Mouse (Mus musculus) gastrocnemius, adult 2 months (tissue): Measurements from ENCODE around the gene Alas2. TPM values are rescaled to one million over a fixed set of nuclear protein-coding genes. Genes with fewer than 3 reads are reported as not detected.
A peak's percentile ranks its signal among the peaks of the same experiment; 100 is the strongest.

Source experiments
- DNase-seq: peaks from one replicate; pipeline ENCODE4 v3.0.0; 2022
- H3K27ac ChIP-seq: fragments of 200-600 bp; 2 replicates; pipeline ENCODE4 v1.8.1; 2022; ENCODE audit warnings: mild to moderate bottlenecking
- H3K4me3 ChIP-seq: fragments of 200-600 bp; 2 replicates; pipeline ENCODE4 v1.8.1; 2022; ENCODE audit warnings: mild to moderate bottlenecking, moderate library complexity
- CTCF ChIP-seq: fragments of 200-600 bp; IDR thresholded peaks from 2 replicates; pipeline ENCODE4 v1.8.1; 2022; ENCODE audit warnings: antibody characterized with exemption, mild to moderate bottlenecking, moderate library complexity
- intact Hi-C: fragments of 180-260 bp; cut with DNase I; formaldehyde crosslinking; loops from one replicate; pipeline ENCODE4 v1.15.1; 2025
- long read RNA-seq, 2 experiments: library from polyadenylated mRNA; stranded (forward); transcript quantifications; one replicate each; pipeline ENCODE4 v2.0.0; 2021
- total RNA-seq, 2 experiments: library from RNA; stranded (reverse); gene quantifications; 2 replicates each; pipeline ENCODE4 v1.2.3; 2021

Alas2 gene
- total RNA-seq: 1 to 10 TPM; 2.4 to 3.2 TPM
- long read RNA-seq, experiment 1: 0 reads
- long read RNA-seq, experiment 2, partial matches to known transcripts: 0 of 3 reads
- long read RNA-seq, experiment 2, other reads (novel, unspliced or antisense): 0 of 3 reads

DNA sequence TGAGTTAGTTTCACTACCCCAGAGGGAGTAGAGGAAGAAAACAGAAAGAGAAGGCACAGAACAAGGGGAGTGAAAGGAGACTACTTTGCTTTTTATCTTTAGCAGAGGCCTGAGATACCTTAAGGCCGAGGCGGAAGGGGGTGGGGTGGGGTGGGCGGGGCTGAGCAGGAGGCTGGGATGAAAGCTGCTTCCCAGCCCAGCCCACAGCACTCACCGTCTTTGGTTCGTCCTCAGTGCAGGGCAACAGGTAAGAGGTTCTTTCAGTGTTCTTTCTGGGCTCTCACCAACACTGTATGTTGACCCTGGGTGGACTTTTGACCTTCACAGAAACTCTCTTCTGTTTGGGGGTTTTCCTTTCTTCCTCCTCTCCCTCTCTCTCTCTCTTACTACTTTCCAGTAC lies at the start of gene Alas2:
Alas2 (plus strand) TSS at position 137 of the 400 bp plus-strand sequence.
- intact Hi-C loops: no loop called here
- Histone ChIP-seq H3K4me3 (no peak within 1 kb of the TSS), H3K27ac (no peak within 1 kb of the TSS)
- no peak for TF ChIP-seq CTCF
- DNase-seq: no peak

GRCm38 (mm10) chrX:150508696-150509095 lies 38.5 kb upstream of the Alas2 start:
- no peak for TF ChIP-seq CTCF
- H3K27ac ChIP-seq: no peak overlapping the region
- no peak for DNase-seq
- intact Hi-C loops: no loop called here
- no peak overlapping the region for H3K4me3 ChIP-seq

DNA sequence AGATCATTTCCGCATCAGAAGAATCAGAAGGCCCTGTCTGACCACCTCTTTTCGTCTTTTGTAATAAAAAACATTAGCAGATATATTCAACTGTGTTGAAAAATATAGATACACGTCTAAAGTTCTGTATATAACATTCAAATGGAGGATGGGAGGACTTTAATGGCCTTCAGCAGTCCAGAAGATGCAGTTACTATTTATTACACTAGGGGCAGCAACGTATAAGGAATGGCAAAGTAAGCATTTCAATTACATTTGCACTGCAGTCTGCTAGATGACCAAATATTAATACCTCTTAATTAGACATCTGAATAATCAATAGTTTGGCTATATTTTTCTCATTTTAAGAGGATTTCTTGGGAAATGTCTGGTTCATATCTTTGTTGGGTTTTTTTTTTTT lies 36.5 kb upstream of the Alas2 start:
- intact Hi-C loops: loop anchor here (5.0 to 10.0 kb wide), 2 partner anchors 154 to 607 kb away; no protein-coding TSS in a partner anchor
- H3K27ac ChIP-seq: no peak overlapping the region
- peak; percentile 81 for TF ChIP-seq CTCF
- DNase-seq: no peak
- H3K4me3 ChIP-seq: no peak overlapping the region

DNA sequence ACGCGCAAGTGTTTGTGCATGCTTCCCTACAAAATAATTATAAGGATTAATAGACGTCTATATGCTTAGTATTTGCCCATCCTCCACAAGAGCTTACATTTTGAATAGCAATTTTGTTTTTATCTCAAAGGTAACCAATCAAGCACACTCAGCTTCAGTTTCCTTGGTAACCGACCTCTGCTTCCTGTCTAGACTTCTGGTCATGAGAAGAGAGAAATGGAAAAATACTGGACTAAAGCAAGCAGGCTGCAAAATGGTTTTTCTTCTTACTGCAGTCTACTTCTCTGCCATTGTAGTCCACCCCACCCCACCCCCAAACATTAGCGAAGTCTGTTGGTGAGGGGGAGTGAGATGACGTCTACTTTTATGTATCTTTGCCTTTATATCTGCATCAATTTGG lies 35.9 kb upstream of the Alas2 start:
- intact Hi-C loops: loop anchor here (5.0 to 10.0 kb wide), 2 partner anchors 154 to 606 kb away; no protein-coding TSS in a partner anchor
- Histone ChIP-seq H3K27ac (no peak overlapping the region), H3K4me3 (no peak overlapping the region)
- DNase-seq: no peak
- no peak for TF ChIP-seq CTCF

- no peak overlapping the region for H3K4me3 ChIP-seq
- H3K27ac ChIP-seq: no peak overlapping the region
- DNase-seq: no peak
- intact Hi-C loops: loop anchor here (5.0 to 10.0 kb wide), 2 partner anchors 151 to 603 kb away; no protein-coding TSS in a partner anchor
- TF ChIP-seq CTCF: no peak
Observed at GRCm38 (mm10) chrX:150514127-150514526, 33.0 kb upstream of the Alas2 start.

DNA sequence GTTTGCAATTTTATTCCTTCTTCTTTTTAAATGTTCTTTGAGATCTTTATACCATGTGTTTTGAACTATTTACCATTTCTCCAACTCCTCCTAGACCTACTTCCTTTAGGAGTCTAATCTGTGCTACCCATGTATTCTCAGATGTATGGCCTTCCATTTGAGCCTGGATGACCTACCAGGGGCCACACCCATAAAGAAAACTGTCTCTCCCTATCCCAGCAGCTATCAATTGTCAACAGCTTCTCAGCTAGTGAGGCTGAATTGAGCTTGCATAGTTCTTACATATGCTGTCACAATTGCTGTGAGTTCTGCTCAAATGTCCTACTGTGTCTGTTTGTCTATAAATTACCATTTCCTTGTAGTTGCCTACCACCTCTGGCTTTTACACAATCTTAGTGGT lies 31.2 kb upstream of the Alas2 start:
- DNase-seq: no peak
- intact Hi-C loops: loop anchor here (10.0 kb wide), 1 partner anchor 149 kb away; no protein-coding TSS in a partner anchor
- Histone ChIP-seq H3K27ac (no peak overlapping the region), H3K4me3 (no peak overlapping the region)
- TF ChIP-seq CTCF: no peak

DNA sequence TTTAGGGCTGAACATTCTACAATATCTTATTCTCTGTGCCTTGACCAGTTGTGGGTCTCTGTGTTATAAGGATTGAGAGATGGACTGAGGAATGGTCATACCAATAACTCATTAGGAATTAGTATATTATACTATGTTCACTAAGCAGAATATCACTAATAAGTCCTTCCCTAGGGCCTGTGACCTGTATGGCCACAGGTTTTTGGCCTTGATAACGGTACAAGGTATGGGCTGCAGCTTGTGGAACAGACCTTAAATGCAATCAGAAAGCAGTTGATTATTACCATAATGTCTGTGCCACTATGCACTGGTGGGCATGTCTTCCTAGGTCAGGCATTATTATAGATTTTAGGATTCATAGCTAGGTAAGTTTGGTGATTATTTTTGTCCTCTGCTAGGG lies 30.7 kb upstream of the Alas2 start:
- no peak for DNase-seq
- H3K4me3 ChIP-seq: no peak overlapping the region
- TF ChIP-seq CTCF: no peak
- intact Hi-C loops: loop anchor here (10.0 kb wide), 1 partner anchor 148 kb away; no protein-coding TSS in a partner anchor
- no peak overlapping the region for H3K27ac ChIP-seq

DNA sequence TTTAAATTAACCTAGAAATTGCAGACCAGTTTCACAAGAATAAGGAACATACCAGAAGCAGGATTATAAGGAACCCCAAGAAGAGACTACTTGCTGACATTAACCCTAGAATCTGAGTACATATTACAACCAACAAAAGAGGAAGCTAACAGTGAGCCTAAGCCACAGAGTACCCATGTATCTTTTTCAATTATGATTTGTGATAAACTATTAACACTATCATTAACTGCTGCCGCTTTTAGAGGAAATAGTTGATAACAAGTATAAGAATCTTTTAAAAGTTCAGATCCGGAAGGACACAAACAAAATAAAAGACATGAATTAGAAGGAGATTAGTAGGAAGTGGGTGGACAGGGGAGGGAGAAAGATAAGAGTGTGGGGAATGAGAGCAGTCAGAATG lies 7.1 kb upstream of the Alas2 start:
- TF ChIP-seq CTCF: no peak
- Histone ChIP-seq H3K27ac (no peak overlapping the region), H3K4me3 (no peak overlapping the region)
- intact Hi-C loops: no loop called here
- no peak for DNase-seq

DNA sequence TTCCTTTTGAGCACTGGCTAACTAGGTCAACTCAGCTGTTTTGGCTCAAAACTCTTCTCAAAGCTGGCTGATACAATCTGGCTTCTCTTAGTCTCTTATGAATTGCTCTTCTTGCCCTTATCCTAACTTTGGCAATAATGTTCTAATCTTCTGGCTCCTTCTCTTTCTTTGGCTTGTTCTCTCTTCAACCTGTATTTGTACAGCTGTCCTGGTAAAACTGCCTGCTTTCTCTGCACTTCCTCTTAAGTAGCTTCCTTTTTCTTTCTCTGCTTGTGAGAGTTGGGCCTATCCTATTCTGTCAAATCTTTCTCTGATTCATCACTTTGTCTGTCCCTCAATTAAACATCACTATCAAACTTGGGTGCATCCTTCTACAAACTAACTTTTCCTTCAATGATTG lies 5.5 kb upstream of the Alas2 start:
- DNase-seq: no peak
- Histone ChIP-seq H3K4me3 (no peak overlapping the region), H3K27ac (no peak overlapping the region)
- TF ChIP-seq CTCF: no peak
- intact Hi-C loops: no loop called here

- H3K27ac ChIP-seq: no peak overlapping the region
- no peak for DNase-seq
- H3K4me3 ChIP-seq: no peak overlapping the region
- intact Hi-C loops: no loop called here
- no peak for TF ChIP-seq CTCF
Observed at GRCm38 (mm10) chrX:150549639-150550038, 2.5 kb downstream of the Alas2 start.

DNA sequence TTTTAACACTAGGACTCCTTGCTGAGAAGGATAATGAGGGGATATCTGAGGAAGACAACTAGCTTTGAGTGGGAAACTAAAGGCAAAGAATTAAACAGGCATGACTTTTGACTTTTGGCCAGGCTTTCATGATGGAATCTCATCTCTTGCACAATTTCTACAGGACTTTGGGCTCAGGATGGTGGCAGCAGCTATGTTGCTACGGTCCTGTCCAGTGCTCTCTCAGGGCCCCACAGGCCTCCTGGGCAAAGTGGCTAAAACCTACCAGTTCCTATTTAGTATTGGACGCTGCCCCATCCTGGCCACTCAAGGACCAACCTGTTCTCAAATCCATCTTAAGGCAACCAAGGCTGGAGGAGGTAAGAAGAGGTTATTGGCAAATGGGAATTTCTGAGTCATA lies 4.8 kb downstream of the Alas2 start:
- DNase-seq: no peak
- Histone ChIP-seq H3K27ac (no peak overlapping the region), H3K4me3 (no peak overlapping the region)
- TF ChIP-seq CTCF: no peak
- intact Hi-C loops: no loop called here

GRCm38 (mm10) chrX:150554032-150554431 lies 6.9 kb downstream of the Alas2 start:
- TF ChIP-seq CTCF: no peak
- H3K4me3 ChIP-seq: no peak overlapping the region
- no peak for DNase-seq
- no peak overlapping the region for H3K27ac ChIP-seq
- intact Hi-C loops: no loop called here

DNA sequence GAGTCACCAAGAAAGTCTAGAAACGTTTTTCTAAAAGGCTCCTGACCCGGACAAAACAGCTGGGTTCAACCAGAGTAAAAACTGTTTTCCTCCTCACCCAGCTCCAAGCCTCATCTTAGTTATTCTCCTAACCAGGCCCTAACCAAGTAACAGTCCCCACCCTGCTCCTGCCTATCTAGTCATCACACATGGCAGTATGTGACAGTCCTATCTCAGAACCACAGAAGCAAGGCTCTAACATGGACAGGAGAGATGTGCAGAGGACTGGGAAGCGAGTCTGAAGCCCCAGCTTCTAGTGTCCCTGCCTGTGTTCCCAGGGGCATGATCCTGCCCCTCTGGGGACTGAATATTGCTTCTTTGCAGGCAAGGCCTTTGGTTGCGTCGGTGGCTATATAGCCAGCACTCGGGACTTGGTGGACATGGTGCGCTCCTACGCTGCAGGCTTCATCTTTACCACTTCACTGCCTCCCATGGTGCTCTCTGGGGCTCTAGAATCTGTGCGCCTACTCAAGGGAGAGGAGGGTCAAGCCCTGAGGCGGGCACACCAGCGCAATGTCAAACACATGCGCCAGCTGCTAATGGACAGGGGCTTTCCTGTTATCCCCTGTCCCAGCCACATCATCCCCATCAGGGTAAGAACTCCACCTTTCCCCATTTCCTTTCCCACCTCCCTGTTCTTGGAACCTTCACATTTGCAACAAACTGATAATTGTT lies 17.6 kb downstream of the Alas2 start:
- H3K27ac ChIP-seq: no peak overlapping the region
- intact Hi-C loops: no loop called here
- H3K4me3 ChIP-seq: no peak overlapping the region
- no peak for DNase-seq
- no peak for TF ChIP-seq CTCF

DNA sequence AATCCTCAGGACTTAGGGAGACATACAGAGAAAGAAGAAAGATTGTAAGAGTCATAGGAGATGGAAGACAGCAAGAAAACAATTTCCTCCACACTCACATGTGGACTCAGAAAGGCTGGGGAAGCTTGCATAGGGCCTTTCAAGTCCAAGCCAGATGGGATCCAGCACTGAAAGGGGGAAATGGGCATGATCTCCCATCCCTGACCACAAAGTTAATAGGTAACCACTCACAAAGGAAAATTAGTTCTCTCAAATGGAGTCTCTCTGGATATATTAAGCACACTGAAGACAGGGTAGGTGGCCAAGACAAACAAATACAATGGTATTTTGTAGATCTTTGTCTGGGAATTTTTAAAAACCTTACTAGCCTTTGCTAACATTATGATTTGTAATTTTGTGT lies 34.7 kb downstream of the Alas2 start:
- no peak for DNase-seq
- Histone ChIP-seq H3K27ac (no peak overlapping the region), H3K4me3 (no peak overlapping the region)
- no peak for TF ChIP-seq CTCF
- intact Hi-C loops: no loop called here
